Mouse (Mus musculus): ENCODE results near the gene Tbc1d1. TPM values are rescaled to one million over a fixed set of nuclear protein-coding genes. Genes with fewer than 3 reads are reported as not detected.

Gene Tbc1d1
- polyA plus RNA-seq, 1 experiment from 2014 or later = 23.0 TPM

DNA sequence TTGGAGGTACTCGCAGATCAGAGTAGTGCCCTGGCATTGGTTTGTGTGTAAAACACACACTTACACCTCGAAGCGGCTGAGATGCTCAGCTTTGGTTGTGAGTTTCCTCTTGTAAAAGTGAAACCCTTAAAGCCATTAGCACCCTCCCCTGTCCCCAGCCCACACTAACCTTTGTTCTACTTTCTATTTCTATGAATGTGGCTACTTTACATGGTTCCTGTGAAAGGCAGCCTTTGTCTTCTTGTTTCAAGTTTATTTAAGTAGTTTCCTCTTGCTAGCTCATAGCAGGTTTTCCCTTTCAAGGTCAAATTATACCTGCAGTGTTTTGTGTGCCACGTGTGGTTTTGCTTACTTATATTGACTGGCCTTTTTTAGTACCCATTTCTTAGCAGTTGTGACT is 141.0 kb downstream of the Tbc1d1 start:
- peaks cover 25% of the 10 kb centered on the region for H3K4me1 ChIP-seq (replicated peaks)
- ATAC-seq (replicated peaks; ENCODE audit: insufficient number of reproducible peaks, insufficient read depth, low FRiP score, low read depth) = no peak

DNA sequence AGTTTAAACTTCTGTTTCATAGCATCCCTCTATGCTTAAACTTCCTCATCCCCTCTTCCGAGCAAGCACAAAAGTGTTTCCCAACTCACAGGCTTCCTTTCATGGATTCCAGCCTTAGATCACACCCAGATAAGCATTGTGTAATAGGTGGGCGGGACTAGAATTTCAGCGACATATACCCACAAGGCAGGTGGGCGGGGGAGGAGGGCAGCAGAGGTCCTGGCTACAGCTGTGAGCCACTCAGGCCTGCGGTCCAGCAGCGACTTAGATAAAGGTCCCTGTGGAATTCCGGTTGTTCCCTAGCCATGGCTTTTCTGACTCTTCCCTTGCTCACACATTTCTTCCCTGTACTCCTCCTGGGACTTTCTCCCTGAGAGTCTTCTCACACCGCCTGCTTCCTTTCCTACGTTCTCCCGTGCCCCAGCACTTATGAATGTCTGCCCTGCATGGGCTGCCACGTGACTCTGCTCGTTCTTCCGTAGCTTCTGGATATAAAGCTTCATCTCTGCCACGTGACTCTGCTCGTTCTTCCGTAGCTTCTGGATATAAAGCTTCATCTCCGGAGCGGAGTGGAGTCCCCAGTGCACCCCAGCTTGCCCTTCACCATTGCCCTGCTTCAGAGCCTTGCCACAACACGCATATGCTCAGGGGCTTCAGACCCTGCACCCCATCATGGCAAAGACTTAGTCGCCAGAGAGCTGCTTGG is 142.4 kb downstream of the Tbc1d1 start:
- peak overlapping the region; percentile 38 for H3K4me2 ChIP-seq
- H3K4me3 ChIP-seq = no peak overlapping the region
- no peaks in the 10 kb centered on the region for H3K9me3 ChIP-seq (replicated peaks)
- H3K27me3 ChIP-seq = no peaks in the 10 kb centered on the region
- WGBS = 39% methylated on average over 20 of the region's 20 CpGs
- H3K36me3 ChIP-seq = peaks cover 10% of the 10 kb centered on the region
- H3K27ac ChIP-seq = peak overlapping the region; percentile 48
- no peak; the same call in 1 of the 2 replicates for ATAC-seq (replicated peaks; ENCODE audit: insufficient number of reproducible peaks, insufficient read depth, low FRiP score, low read depth)
- H3K4me1 ChIP-seq (replicated peaks) = peaks cover 25% of the 10 kb centered on the region
- no peak overlapping the region for H3K9ac ChIP-seq

More for the DNA sequence above, 141.0 kb downstream of the Tbc1d1 start:
- WGBS = 89% methylated on average over 4 of the region's 4 CpGs
- H3K27ac ChIP-seq = peak overlapping the region; percentile 21
- no peak overlapping the region for H3K4me2 ChIP-seq
- peaks cover 10% of the 10 kb centered on the region for H3K36me3 ChIP-seq
- H3K4me3 ChIP-seq = no peak overlapping the region
- no peaks in the 10 kb centered on the region for H3K9me3 ChIP-seq (replicated peaks)
- no peaks in the 10 kb centered on the region for H3K27me3 ChIP-seq
- no peak overlapping the region for H3K9ac ChIP-seq

DNA sequence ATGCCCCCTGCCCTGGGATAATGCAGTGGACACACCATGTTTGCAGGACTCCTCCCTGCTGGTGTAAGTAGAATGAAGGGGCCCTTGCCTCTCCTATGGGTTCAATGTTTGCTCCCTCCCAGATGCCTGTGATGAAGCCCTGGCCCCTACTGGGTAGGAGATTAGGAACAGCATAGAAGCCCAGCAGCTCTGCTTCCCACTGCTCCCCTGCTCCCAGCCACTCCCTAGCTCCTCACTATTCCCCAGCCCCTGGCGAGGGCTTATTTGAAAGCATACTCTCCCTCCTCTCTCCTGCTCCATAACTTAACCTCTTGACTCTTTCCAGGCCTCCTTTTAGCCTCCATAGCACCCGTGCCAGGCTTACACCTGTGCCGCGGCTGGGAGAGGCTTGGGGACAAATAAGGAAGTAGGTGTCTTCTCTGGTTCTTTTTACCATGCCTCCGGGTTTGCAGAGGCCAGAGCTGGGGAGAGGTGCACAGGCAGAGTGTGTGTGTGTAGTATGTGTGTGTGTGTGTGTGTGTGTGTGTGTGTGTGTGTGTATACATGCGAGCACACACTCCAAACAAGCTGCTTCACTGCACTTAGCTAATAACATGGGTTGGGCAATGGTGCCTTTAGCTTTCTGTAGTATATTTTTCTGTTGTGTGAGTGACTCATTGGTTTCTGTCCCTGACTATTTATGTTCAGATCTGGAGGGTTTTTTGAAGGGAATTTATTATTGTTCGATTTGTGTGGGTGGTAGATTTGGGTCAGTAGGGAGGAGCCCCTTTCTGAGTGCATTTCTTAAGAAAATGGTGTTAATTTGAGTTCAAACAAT is 143.6 kb downstream of the Tbc1d1 start:
- no peaks in the 10 kb centered on the region for H3K9me3 ChIP-seq (replicated peaks)
- no peak for ATAC-seq (replicated peaks; ENCODE audit: insufficient number of reproducible peaks, insufficient read depth, low FRiP score, low read depth)
- WGBS = 68% methylated on average over 7 of the region's 7 CpGs

DNA sequence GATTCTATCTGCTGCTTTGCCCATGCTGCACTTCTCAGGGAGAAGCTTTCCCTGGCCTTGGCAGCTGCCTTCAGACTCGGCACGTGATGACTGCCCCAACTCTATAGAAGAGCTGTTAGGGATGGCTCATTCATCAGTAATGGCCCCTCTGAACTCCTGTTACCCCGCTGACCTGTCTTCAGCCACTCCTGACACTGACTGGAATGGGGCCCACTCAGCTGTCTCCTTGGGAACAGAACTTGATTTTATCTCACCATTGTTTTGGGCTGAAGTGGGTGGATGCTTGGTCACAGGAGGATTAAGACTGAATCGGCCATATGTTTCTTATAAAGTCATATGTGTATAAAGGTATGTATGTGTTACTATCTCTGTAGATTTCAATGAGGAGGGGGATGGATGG is 145.1 kb downstream of the Tbc1d1 start:
- no peak for ATAC-seq (replicated peaks; ENCODE audit: insufficient number of reproducible peaks, insufficient read depth, low FRiP score, low read depth)
- H3K4me1 ChIP-seq (replicated peaks) = peaks cover 25% of the 10 kb centered on the region
- no peaks in the 10 kb centered on the region for H3K27me3 ChIP-seq
- H3K36me3 ChIP-seq = peaks cover 4% of the 10 kb centered on the region
- no peak overlapping the region for H3K4me2 ChIP-seq
- H3K9me3 ChIP-seq (replicated peaks) = no peaks in the 10 kb centered on the region
- 60% methylated on average over 4 of the region's 4 CpGs for WGBS
- no peak overlapping the region for H3K4me3 ChIP-seq
- H3K27ac ChIP-seq = no peak overlapping the region
- H3K9ac ChIP-seq = no peak overlapping the region

More for the DNA sequence above, 143.6 kb downstream of the Tbc1d1 start:
- H3K27me3 ChIP-seq = no peaks in the 10 kb centered on the region
- no peak overlapping the region for H3K9ac ChIP-seq
- peak overlapping the region; percentile 39; the same call in 1 of the 2 replicates for H3K27ac ChIP-seq
- H3K4me3 ChIP-seq = no peak overlapping the region
- peaks cover 25% of the 10 kb centered on the region for H3K4me1 ChIP-seq (replicated peaks)
- peaks cover 1% of the 10 kb centered on the region for H3K36me3 ChIP-seq
- no peak overlapping the region for H3K4me2 ChIP-seq

- H3K9ac ChIP-seq = no peak overlapping the region
- H3K27ac ChIP-seq = no peak overlapping the region
- no peaks in the 10 kb centered on the region for H3K27me3 ChIP-seq
- H3K4me1 ChIP-seq (replicated peaks) = peaks cover 1% of the 10 kb centered on the region; the same call in 1 of the 2 replicates
- no peak overlapping the region for H3K4me3 ChIP-seq
- H3K9me3 ChIP-seq (replicated peaks) = no peaks in the 10 kb centered on the region
- no peak for ATAC-seq (replicated peaks; ENCODE audit: insufficient number of reproducible peaks, insufficient read depth, low FRiP score, low read depth)
- peaks cover 15% of the 10 kb centered on the region for H3K36me3 ChIP-seq
- WGBS = 96% methylated on average over 2 of the region's 2 CpGs
- H3K4me2 ChIP-seq = no peak overlapping the region
These were observed 151.2 kb downstream of the Tbc1d1 start for GRCm38 (mm10) chr5:64307289-64307688.

GRCm38 (mm10) chr5:64312295-64312694 is 156.2 kb downstream of the Tbc1d1 start:
- peaks cover 4% of the 10 kb centered on the region; the same call in 1 of the 2 replicates for H3K36me3 ChIP-seq
- H3K9ac ChIP-seq = no peak overlapping the region
- no peak overlapping the region for H3K4me3 ChIP-seq
- no peak overlapping the region for H3K4me2 ChIP-seq
- 0 out of 2 replicates have a peak, but pooled peaks have one; percentile 27 for ATAC-seq (replicated peaks; ENCODE audit: insufficient number of reproducible peaks, insufficient read depth, low FRiP score, low read depth)
- WGBS = 30% methylated on average over 5 of the region's 5 CpGs
- peaks cover 13% of the 10 kb centered on the region for H3K4me1 ChIP-seq (replicated peaks)
- H3K27ac ChIP-seq = no peak overlapping the region
- H3K9me3 ChIP-seq (replicated peaks) = no peaks in the 10 kb centered on the region
- H3K27me3 ChIP-seq = no peaks in the 10 kb centered on the region

GRCm38 (mm10) chr5:64313481-64313880 is 157.4 kb downstream of the Tbc1d1 start:
- no peak overlapping the region for H3K4me2 ChIP-seq
- H3K27ac ChIP-seq = no peak overlapping the region
- WGBS = 85% methylated on average over 1 of the region's 1 CpGs

DNA sequence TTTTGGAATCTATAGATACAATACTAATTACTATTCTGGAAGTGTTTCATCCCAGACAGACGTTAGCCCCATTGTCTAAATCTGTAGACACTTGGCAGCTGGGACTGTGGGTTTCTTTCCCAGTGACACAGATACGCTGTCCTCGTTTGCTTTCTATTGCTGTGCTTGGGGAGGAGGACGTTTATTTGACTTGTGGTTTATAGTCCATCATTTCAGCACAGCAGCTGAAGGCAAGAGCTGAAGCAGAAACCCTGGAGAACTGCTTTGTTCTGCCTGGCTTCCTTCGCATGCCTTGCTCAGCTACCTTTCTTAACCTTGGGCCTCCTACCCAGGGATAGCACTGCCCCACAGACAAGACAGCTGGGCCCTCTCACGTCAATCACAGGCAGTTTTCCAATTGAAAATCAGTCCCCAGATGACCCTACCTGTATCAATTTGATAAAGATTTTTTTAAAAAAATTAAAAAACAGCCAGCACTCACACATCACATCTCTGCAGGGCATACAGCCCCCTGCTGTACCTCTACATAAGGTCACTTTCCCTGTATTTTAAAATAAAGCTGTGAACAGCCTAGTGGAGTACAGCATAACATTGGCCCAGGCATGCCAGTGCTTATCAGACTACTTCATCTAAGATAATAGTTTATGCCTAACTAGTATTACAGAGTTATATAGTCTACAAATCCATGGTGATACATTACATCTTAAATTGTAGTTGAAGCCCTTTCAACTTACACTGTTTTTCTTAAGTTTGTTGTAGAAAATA is 158.4 kb downstream of the Tbc1d1 start:
- H3K4me2 ChIP-seq = no peak overlapping the region
- 61% methylated on average over 6 of the region's 6 CpGs for whole genome bisulfite sequencing
- peaks cover 18% of the 10 kb centered on the region for H3K4me1 ChIP-seq (replicated peaks)
- no peaks in the 10 kb centered on the region for H3K9me3 ChIP-seq (replicated peaks)
- H3K27me3 ChIP-seq = no peaks in the 10 kb centered on the region
- no peak overlapping the region for H3K9ac ChIP-seq
- ATAC-seq (replicated peaks; ENCODE audit: insufficient number of reproducible peaks, insufficient read depth, low FRiP score, low read depth) = no peak
- H3K27ac ChIP-seq = no peak overlapping the region
- H3K4me3 ChIP-seq = no peak overlapping the region
- peaks cover 4% of the 10 kb centered on the region; the same call in 1 of the 2 replicates for H3K36me3 ChIP-seq

More at GRCm38 (mm10) chr5:64313481-64313880, 157.4 kb downstream of the Tbc1d1 start:
- H3K9ac ChIP-seq = no peak overlapping the region
- ATAC-seq (replicated peaks; ENCODE audit: insufficient number of reproducible peaks, insufficient read depth, low FRiP score, low read depth) = no peak; the same call in 1 of the 2 replicates
- H3K9me3 ChIP-seq (replicated peaks) = no peaks in the 10 kb centered on the region
- no peak overlapping the region for H3K4me3 ChIP-seq
- H3K36me3 ChIP-seq = peaks cover 4% of the 10 kb centered on the region; the same call in 1 of the 2 replicates
- H3K27me3 ChIP-seq = no peaks in the 10 kb centered on the region
- H3K4me1 ChIP-seq (replicated peaks) = peaks cover 13% of the 10 kb centered on the region

DNA sequence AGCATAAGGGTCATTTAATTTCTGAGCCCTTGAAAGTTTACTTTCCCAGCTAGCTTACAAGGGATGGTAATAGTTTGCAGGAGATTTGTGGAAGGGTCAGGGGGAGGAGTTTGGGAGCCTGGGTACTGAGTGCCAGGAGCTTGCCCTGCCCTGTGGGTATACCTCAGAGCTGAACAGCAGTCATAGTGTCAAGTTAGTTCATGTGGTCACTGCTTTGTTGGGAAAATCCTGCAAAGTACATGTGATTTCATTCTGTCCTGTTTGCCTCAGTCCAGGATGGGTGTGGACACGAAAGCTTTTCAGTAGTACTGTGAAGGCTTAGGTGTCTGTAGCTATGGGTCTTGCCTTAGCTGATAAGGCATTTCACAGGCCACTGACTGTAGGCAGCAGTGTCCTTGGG is 159.0 kb downstream of the Tbc1d1 start:
- Histone ChIP-seq H3K4me3 (no peak overlapping the region), H3K4me1 (replicated peaks) (peaks cover 22% of the 10 kb centered on the region), H3K36me3 (peaks cover 4% of the 10 kb centered on the region; the same call in 1 of the 2 replicates), H3K9ac (no peak overlapping the region), H3K27ac (no peak overlapping the region), H3K27me3 (no peaks in the 10 kb centered on the region), H3K4me2 (no peak overlapping the region), H3K9me3 (replicated peaks) (no peaks in the 10 kb centered on the region)
- WGBS = 68% methylated on average over 1 of the region's 1 CpGs
- no peak for ATAC-seq (replicated peaks; ENCODE audit: insufficient number of reproducible peaks, insufficient read depth, low FRiP score, low read depth)

DNA sequence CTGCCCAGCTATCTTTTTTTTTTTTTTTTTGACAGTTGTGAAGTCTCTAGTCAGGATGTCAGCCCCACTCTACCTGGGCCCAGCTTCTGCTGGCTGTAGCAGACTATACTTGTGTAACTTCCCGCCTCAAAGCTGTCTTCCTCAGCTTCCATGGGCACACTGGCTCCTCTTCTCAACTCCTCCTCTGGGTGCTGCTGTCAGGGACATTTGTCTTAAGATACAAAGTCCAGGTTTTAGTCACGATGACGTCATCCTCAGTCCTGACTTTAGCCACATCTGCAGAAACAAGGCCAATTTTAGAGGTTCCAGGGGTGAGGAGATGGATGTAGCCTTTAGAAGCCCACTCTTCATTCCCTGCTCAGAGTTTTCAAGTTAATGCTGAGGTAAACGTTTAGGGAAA is 167.2 kb downstream of the Tbc1d1 start:
- peaks cover 8% of the 10 kb centered on the region; the same call in 1 of the 2 replicates for H3K36me3 ChIP-seq

DNA sequence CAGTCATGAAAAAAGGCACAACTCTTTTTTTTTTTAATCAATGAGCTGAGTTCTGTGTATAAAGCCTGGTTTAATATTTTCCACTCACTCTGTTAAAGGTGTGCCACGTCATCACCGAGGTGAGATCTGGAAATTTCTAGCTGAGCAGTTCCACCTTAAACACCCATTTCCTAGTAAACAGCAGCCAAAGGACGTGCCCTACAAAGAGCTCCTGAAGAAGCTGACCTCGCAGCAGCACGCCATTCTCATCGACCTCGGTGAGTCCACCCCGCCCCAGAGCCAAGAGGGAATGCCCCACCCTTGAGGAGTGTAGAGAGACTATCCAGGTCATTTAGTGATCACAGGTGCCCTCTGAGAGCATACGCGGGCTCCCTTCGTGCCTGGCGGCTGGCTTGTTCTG is 168.2 kb downstream of the Tbc1d1 start:
- no peak overlapping the region for H3K9ac ChIP-seq
- H3K4me1 ChIP-seq (replicated peaks) = peaks cover 33% of the 10 kb centered on the region
- H3K27ac ChIP-seq = no peak overlapping the region
- H3K27me3 ChIP-seq = no peaks in the 10 kb centered on the region
- peaks cover 8% of the 10 kb centered on the region; the same call in 1 of the 2 replicates for H3K36me3 ChIP-seq
- H3K9me3 ChIP-seq (replicated peaks) = no peaks in the 10 kb centered on the region
- H3K4me3 ChIP-seq = no peak overlapping the region
- no peak for ATAC-seq (replicated peaks; ENCODE audit: insufficient number of reproducible peaks, insufficient read depth, low FRiP score, low read depth)
- no peak overlapping the region for H3K4me2 ChIP-seq
- 92% methylated on average over 12 of the region's 12 CpGs for WGBS

More for the DNA sequence above, 167.2 kb downstream of the Tbc1d1 start:
- ATAC-seq (replicated peaks; ENCODE audit: insufficient number of reproducible peaks, insufficient read depth, low FRiP score, low read depth) = no peak
- H3K27ac ChIP-seq = no peak overlapping the region
- H3K4me1 ChIP-seq (replicated peaks) = peaks cover 37% of the 10 kb centered on the region
- WGBS = 78% methylated on average over 4 of the region's 4 CpGs
- no peaks in the 10 kb centered on the region for H3K27me3 ChIP-seq
- H3K9me3 ChIP-seq (replicated peaks) = no peaks in the 10 kb centered on the region
- H3K4me2 ChIP-seq = no peak overlapping the region
- no peak overlapping the region for H3K4me3 ChIP-seq
- no peak overlapping the region for H3K9ac ChIP-seq
